Mouse (Mus musculus) lung, adult 2 months (tissue): ENCODE measurements at regions not wholly inside any gene's neighbourhood (a gene's known extent, or its start where the extent isn't known, plus 50 kb on each side); places are given as distances from the start of the nearest gene placed in this dataset.

Source experiments
- CTCF ChIP-seq: fragments of 200-500 bp; IDR thresholded peaks from 2 replicates; pipeline ENCODE4 v1.5.1; 2011; ENCODE audit warnings: mild to moderate bottlenecking, low read length, control low read depth; ENCODE audit not compliant: insufficient read depth
- POLR2A ChIP-seq: fragments of 200-500 bp; IDR thresholded peaks from 2 replicates; pipeline ENCODE4 v1.6.1; 2011; ENCODE audit warnings: low read depth, mild to moderate bottlenecking, control low read depth, low read length, borderline replicate concordance; ENCODE audit errors: extremely low read depth

DNA sequence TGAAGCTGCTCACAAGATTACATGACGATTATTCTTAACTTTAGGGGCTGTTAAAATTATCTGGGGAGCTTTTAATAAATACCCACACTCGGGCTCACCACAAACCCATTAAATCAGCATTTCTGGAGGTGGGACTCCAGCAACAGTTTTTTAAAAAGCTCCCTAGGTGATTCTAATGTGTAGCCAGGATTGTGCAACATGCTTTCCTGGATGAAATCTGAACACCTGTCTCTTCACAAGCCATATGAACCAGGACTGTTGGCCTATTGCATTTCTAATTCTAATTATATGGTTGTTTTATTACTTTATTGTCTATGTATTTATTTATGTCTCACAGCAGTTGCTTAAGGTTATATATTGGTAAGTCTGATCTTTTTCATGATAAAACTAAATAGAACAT, 84.1 kb upstream of the Hgf start:
- TF ChIP-seq POLR2A, result no peak
- TF ChIP-seq CTCF, result no peak
